Mouse (Mus musculus): ENCODE data around the gene Poldip3. TPM values are rescaled to one million over a fixed set of nuclear protein-coding genes. Genes with fewer than 3 reads are reported as not detected.

Poldip3 gene
- polyA plus RNA-seq, 1 experiment from 2014 or later, result 74.2 TPM

- WGBS, result 9% methylated on average over 32 of the region's 32 CpGs
- peaks cover 59% of the 10 kb centered on the region for H3K36me3 ChIP-seq
- H3K9ac ChIP-seq, result peak within 1 kb of the TSS; percentile 84
- H3K27ac ChIP-seq (replicated peaks), result peak within 1 kb of the TSS; percentile 68
- no peaks in the 10 kb centered on the region for H3K27me3 ChIP-seq (replicated peaks)
- H3K4me3 ChIP-seq, result peak within 1 kb of the TSS; percentile 75
- peaks cover 15% of the 10 kb centered on the region for H3K4me1 ChIP-seq
- H3K9me3 ChIP-seq, result no peaks in the 10 kb centered on the region
- ATAC-seq (ENCODE audit: extremely low read depth, insufficient number of reproducible peaks, low FRiP score, low TSS enrichment), result peak; percentile 70
- peak within 1 kb of the TSS; percentile 80 for H3K4me2 ChIP-seq
Measured at GRCm38 (mm10) chr15:83122566-83123145, 26.5 kb downstream of the Poldip3 start, which contains the start of gene Rrp7a. TSS of gene Rrp7a (minus strand) at chr15:83122801.

DNA sequence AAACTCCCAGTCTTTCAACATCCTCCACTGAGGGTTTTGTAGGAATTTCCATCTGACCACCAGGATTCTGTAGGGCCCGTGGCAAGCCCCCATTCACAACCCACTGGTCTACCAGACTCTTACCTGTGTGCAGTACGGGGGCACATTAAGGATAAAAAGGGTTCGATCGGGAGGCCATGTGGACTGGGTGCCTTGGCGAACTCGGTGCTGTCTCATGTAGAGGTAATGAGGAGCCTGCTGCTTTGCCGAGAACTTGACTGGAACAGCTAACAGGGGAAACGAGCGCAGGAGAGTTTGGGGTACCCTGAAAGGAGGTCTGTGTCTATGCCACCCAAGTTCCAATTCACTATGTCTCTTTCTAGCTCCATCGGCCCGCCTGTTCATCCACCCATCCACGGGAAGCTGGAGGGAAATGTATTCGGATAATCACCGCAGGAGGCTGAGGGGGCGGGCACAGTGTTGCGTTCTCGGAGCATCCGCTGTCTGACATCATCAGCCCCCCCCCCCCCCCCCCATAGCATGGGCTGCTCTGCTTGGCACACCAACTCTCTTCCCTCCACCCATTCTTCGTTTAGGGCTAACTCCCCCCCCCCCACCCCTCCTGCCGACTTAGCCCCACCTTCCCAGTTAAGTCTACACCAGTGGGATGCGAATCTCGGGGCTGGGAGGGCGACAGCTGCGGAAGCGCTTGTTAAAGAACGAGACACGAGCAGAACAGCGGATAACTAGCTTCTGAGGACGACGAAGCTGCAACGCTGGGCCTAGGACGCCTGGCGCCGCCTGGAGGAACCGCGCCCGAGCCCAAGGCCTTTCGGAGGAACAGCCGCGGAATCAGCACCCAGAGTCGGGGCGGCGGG, 27.2 kb downstream of the Poldip3 start:
- WGBS, result 3% methylated on average over 43 of the region's 43 CpGs
- Histone ChIP-seq H3K36me3 (peaks cover 59% of the 10 kb centered on the region), H3K4me2 (peak overlapping the region; percentile 80), H3K9me3 (no peaks in the 10 kb centered on the region), H3K9ac (peak overlapping the region; percentile 84), H3K4me3 (peak overlapping the region; percentile 75), H3K27ac (replicated peaks) (peak overlapping the region; percentile 68), H3K27me3 (replicated peaks) (no peaks in the 10 kb centered on the region), H3K4me1 (peaks cover 15% of the 10 kb centered on the region)
- peak; percentile 22; the same call in 1 of the 2 replicates for ATAC-seq (ENCODE audit: extremely low read depth, insufficient number of reproducible peaks, low FRiP score, low TSS enrichment)

DNA sequence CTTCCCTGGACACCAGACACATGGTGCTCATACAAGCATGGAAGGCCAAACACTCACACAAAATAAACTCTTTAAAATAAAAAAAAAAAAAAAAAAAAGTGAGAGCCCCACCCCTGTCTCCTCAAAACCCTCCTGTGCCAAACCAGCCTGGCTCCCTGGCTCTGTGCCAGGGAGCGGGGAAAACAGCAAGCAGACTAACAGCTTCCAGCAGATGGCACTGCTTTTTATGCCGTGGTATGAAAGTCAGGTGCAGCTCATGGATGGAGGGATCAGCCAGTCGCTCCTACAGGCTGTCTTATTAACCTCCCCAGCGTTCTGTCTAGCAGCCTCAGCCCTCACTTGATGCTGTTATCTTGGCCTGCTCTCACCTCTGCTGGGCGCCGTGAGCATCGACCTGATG, 30.8 kb downstream of the Poldip3 start:
- Histone ChIP-seq H3K27ac (replicated peaks) (no peak overlapping the region), H3K36me3 (peaks cover 69% of the 10 kb centered on the region), H3K27me3 (replicated peaks) (no peaks in the 10 kb centered on the region), H3K9ac (no peak overlapping the region), H3K4me3 (no peak overlapping the region), H3K4me1 (peaks cover 26% of the 10 kb centered on the region), H3K9me3 (no peaks in the 10 kb centered on the region), H3K4me2 (no peak overlapping the region)
- WGBS, result 47% methylated on average over 7 of the region's 7 CpGs
- ATAC-seq (ENCODE audit: extremely low read depth, insufficient number of reproducible peaks, low FRiP score, low TSS enrichment), result no peak

DNA sequence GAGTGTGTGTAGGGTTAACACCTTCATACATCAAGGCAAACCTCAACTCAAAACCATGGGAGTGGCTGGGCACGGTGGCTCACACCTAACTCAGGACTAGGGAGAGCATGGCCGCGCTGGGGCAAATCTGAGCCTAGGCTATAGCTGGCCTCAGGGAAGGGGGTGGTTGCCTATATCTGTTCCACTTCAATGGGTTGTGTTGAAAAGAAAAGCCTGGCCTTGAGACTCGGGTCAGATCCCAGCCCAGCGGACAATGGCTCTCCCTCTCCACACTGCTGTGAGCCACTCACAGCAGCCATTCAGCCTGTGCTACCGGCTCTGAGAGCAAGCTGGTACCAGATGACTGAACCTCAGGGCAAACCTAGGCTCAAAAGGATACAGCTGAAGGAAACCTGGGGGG, 34.1 kb downstream of the Poldip3 start:
- no peak for ATAC-seq (ENCODE audit: extremely low read depth, insufficient number of reproducible peaks, low FRiP score, low TSS enrichment)
- H3K9me3 ChIP-seq, result no peaks in the 10 kb centered on the region
- H3K27me3 ChIP-seq (replicated peaks), result no peaks in the 10 kb centered on the region
- peaks cover 62% of the 10 kb centered on the region for H3K36me3 ChIP-seq
- 79% methylated on average over 6 of the region's 6 CpGs for WGBS
- no peak overlapping the region for H3K4me3 ChIP-seq
- no peak overlapping the region for H3K4me2 ChIP-seq
- peaks cover 23% of the 10 kb centered on the region for H3K4me1 ChIP-seq
- no peak overlapping the region for H3K27ac ChIP-seq (replicated peaks)
- H3K9ac ChIP-seq, result no peak overlapping the region

GRCm38 (mm10) chr15:83114106-83114505, 35.1 kb downstream of the Poldip3 start:
- H3K27me3 ChIP-seq (replicated peaks), result no peaks in the 10 kb centered on the region
- H3K4me2 ChIP-seq, result no peak overlapping the region
- no peak for ATAC-seq (ENCODE audit: extremely low read depth, insufficient number of reproducible peaks, low FRiP score, low TSS enrichment)
- no peak overlapping the region for H3K9ac ChIP-seq
- H3K36me3 ChIP-seq, result peaks cover 57% of the 10 kb centered on the region
- no peak overlapping the region for H3K27ac ChIP-seq (replicated peaks)
- H3K4me1 ChIP-seq, result peaks cover 23% of the 10 kb centered on the region
- no peaks in the 10 kb centered on the region for H3K9me3 ChIP-seq
- H3K4me3 ChIP-seq, result no peak overlapping the region
- 85% methylated on average over 9 of the region's 9 CpGs for WGBS

DNA sequence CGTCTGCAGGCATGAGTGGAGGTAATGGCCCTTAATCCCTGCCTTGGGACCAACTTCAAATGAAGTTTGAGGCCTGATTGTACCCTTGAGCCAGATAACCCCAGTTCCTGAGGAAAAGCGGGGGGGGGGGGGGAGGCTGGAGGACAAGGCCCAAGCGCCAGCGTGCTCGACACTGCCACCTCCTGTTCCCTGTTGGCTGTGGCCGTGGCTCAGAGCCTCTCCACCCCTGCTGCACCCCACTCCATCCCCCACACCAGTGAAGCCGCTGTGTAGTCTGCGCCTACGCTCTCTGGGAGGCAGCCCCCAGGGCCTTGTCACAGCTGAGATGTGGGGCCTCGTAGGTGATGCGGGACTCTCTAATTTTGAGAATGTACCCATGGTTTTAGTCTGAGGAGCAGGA, 36.3 kb downstream of the Poldip3 start:
- Histone ChIP-seq H3K9me3 (no peaks in the 10 kb centered on the region), H3K27me3 (replicated peaks) (no peaks in the 10 kb centered on the region), H3K4me2 (peak overlapping the region; percentile 24; the same call in 1 of the 2 replicates), H3K36me3 (peaks cover 48% of the 10 kb centered on the region), H3K4me3 (no peak overlapping the region), H3K27ac (replicated peaks) (no peak overlapping the region), H3K4me1 (peaks cover 20% of the 10 kb centered on the region), H3K9ac (peak overlapping the region; percentile 67)
- ATAC-seq (ENCODE audit: extremely low read depth, insufficient number of reproducible peaks, low FRiP score, low TSS enrichment), result no peak
- 17% methylated on average over 8 of the region's 11 CpGs for WGBS

DNA sequence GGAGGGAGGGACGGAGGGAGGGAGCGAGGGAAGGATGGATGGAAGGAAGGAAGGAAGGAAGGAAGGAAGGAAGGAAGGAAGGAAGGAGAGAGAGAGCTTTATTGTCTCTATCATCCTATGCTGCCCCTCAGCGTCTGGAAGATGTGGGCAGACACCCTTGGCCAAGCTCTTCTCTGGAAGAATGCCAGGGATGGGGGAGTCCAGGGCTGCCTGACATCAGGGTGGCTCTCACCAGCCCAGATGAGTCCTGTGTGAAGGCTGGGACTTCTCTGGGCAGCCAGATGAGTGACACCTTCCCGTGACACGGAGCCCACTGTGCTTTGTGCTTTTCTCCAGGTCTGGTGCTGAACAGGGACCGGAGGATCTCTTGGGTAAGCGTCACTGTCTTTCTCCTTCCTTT, 37.3 kb downstream of the Poldip3 start:
- peaks cover 20% of the 10 kb centered on the region for H3K4me1 ChIP-seq
- ATAC-seq (ENCODE audit: extremely low read depth, insufficient number of reproducible peaks, low FRiP score, low TSS enrichment), result no peak
- H3K4me3 ChIP-seq, result no peak overlapping the region
- WGBS, result 74% methylated on average over 7 of the region's 7 CpGs
- H3K27ac ChIP-seq (replicated peaks), result no peak overlapping the region
- no peaks in the 10 kb centered on the region for H3K27me3 ChIP-seq (replicated peaks)
- H3K9me3 ChIP-seq, result no peaks in the 10 kb centered on the region
- H3K4me2 ChIP-seq, result no peak overlapping the region
- H3K36me3 ChIP-seq, result peaks cover 45% of the 10 kb centered on the region
- 0 out of 2 replicates have a peak overlapping the region, but pooled peaks have one; percentile 5 for H3K9ac ChIP-seq

- Histone ChIP-seq H3K9ac (no peak overlapping the region), H3K36me3 (peaks cover 41% of the 10 kb centered on the region), H3K27me3 (replicated peaks) (no peaks in the 10 kb centered on the region), H3K9me3 (no peaks in the 10 kb centered on the region), H3K4me1 (peaks cover 20% of the 10 kb centered on the region), H3K4me3 (no peak overlapping the region), H3K27ac (replicated peaks) (no peak overlapping the region), H3K4me2 (no peak overlapping the region)
- ATAC-seq (ENCODE audit: extremely low read depth, insufficient number of reproducible peaks, low FRiP score, low TSS enrichment), result no peak
- 52% methylated on average over 6 of the region's 6 CpGs for WGBS
Measured at GRCm38 (mm10) chr15:83111290-83111689, 37.9 kb downstream of the Poldip3 start.

DNA sequence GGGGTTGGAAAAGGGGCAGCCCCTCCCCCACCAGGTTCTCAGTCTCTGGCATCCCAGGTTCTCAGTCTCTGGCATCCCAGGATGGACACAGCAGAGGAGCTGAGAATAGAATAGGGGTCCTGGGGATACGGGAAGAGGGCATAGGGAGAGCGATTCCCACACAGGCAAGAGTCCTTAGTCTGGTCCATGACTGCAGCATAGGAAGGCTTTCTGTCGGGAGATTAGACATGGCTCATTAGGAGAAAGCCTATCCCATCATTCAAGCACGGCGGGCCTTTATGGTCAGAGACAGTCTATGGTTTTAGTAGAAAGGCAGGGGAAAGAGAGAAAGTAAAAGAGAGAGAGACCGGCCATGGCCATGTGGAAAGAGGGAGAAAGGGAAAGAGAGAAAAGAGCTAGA, 41.4 kb downstream of the Poldip3 start:
- Histone ChIP-seq H3K4me2 (no peak overlapping the region), H3K9ac (no peak overlapping the region), H3K4me1 (peaks cover 4% of the 10 kb centered on the region), H3K9me3 (no peaks in the 10 kb centered on the region), H3K36me3 (peaks cover 24% of the 10 kb centered on the region), H3K27ac (replicated peaks) (no peak overlapping the region), H3K4me3 (no peak overlapping the region), H3K27me3 (replicated peaks) (no peaks in the 10 kb centered on the region)
- no peak for ATAC-seq (ENCODE audit: extremely low read depth, insufficient number of reproducible peaks, low FRiP score, low TSS enrichment)
- WGBS, result 73% methylated on average over 6 of the region's 6 CpGs

- Histone ChIP-seq H3K4me1 (0 out of 2 replicates have a peak, but pooled peaks cover 4% of the 10 kb centered on the region), H3K4me3 (no peak overlapping the region), H3K4me2 (no peak overlapping the region), H3K36me3 (peaks cover 24% of the 10 kb centered on the region), H3K9ac (no peak overlapping the region), H3K27me3 (replicated peaks) (no peaks in the 10 kb centered on the region), H3K9me3 (no peaks in the 10 kb centered on the region), H3K27ac (replicated peaks) (no peak overlapping the region)
- 79% methylated on average over 6 of the region's 6 CpGs for WGBS
- ATAC-seq (ENCODE audit: extremely low read depth, insufficient number of reproducible peaks, low FRiP score, low TSS enrichment), result no peak
Measured at GRCm38 (mm10) chr15:83106426-83106825, 42.8 kb downstream of the Poldip3 start.

GRCm38 (mm10) chr15:83103111-83103510, 46.1 kb downstream of the Poldip3 start:
- H3K9ac ChIP-seq, result no peak overlapping the region
- 77% methylated on average over 1 of the region's 1 CpGs for WGBS
- H3K4me2 ChIP-seq, result no peak overlapping the region
- peaks cover 21% of the 10 kb centered on the region for H3K4me1 ChIP-seq
- H3K27ac ChIP-seq (replicated peaks), result no peak overlapping the region
- H3K9me3 ChIP-seq, result no peaks in the 10 kb centered on the region
- no peak overlapping the region for H3K4me3 ChIP-seq
- no peak for ATAC-seq (ENCODE audit: extremely low read depth, insufficient number of reproducible peaks, low FRiP score, low TSS enrichment)
- peaks cover 18% of the 10 kb centered on the region for H3K36me3 ChIP-seq
- H3K27me3 ChIP-seq (replicated peaks), result peaks cover 12% of the 10 kb centered on the region; the same call in 1 of the 2 replicates
